Mouse (Mus musculus): ENCODE results near the gene Ercc4.
"Not testable (repeated sequence)": the region's sequence is repeated elsewhere in the genome, so short reads cannot be mapped to it uniquely, and the experiment has no call there.

Gene Ercc4

GRCm38 (mm10) chr16:13109156-13109989 is at the start of gene Ercc4:
Gene Ercc4 (plus strand): TSS chr16:13109684.
- DNase-seq (ENCODE audit: low spot score in 2 of 2) = peak; percentile 89 to 95

- no peak for DNase-seq (ENCODE audit: low spot score in 2 of 2)
Observed at GRCm38 (mm10) chr16:13061113-13061512, 48.4 kb upstream of the Ercc4 start.

GRCm38 (mm10) chr16:13074176-13074575 is 35.3 kb upstream of the Ercc4 start:
- DNase-seq (ENCODE audit: low spot score in 2 of 2) = no peak

- no peak for DNase-seq (ENCODE audit: low spot score in 2 of 2)
Observed at GRCm38 (mm10) chr16:13080161-13080560, 29.3 kb upstream of the Ercc4 start.

GRCm38 (mm10) chr16:13083155-13083798 is 26.2 kb upstream of the Ercc4 start:
- DNase-seq (ENCODE audit: low spot score in 2 of 2) = no peak

GRCm38 (mm10) chr16:13108356-13108755 is 1.1 kb upstream of the Ercc4 start:
- DNase-seq (ENCODE audit: low spot score in 2 of 2) = no peak

GRCm38 (mm10) chr16:13109990-13110595 is 609 bp downstream of the Ercc4 start:
- DNase-seq (ENCODE audit: low spot score in 2 of 2) = no peak

GRCm38 (mm10) chr16:13114821-13115220 is 5.3 kb downstream of the Ercc4 start:
- DNase-seq (ENCODE audit: low spot score in 2 of 2) = no peak

- not testable (repeated sequence) for DNase-seq (ENCODE audit: low spot score in 2 of 2)
Observed at GRCm38 (mm10) chr16:13115466-13115865, 6.0 kb downstream of the Ercc4 start.

- DNase-seq (ENCODE audit: low spot score in 2 of 2) = peak in 1 of 2 experiments; percentile 32
Observed at GRCm38 (mm10) chr16:13117299-13117966, 7.9 kb downstream of the Ercc4 start.

GRCm38 (mm10) chr16:13117967-13118430 is 8.5 kb downstream of the Ercc4 start:
- DNase-seq (ENCODE audit: low spot score in 2 of 2) = no peak

- DNase-seq (ENCODE audit: low spot score in 2 of 2) = no peak
Observed at GRCm38 (mm10) chr16:13118754-13119294, 9.3 kb downstream of the Ercc4 start.

GRCm38 (mm10) chr16:13119641-13120350 is 10.3 kb downstream of the Ercc4 start:
- DNase-seq (ENCODE audit: low spot score in 2 of 2) = no peak

GRCm38 (mm10) chr16:13125357-13125756 is 15.9 kb downstream of the Ercc4 start:
- no peak for DNase-seq (ENCODE audit: low spot score in 2 of 2)

- DNase-seq (ENCODE audit: low spot score in 2 of 2) = no peak
Observed at GRCm38 (mm10) chr16:13127566-13127965, 18.1 kb downstream of the Ercc4 start.

GRCm38 (mm10) chr16:13130412-13130811 is 20.9 kb downstream of the Ercc4 start:
- peak; percentile 34 to 62 for DNase-seq (ENCODE audit: low spot score in 2 of 2)

GRCm38 (mm10) chr16:13141220-13141619 is 31.7 kb downstream of the Ercc4 start:
- DNase-seq (ENCODE audit: low spot score in 2 of 2) = no peak

GRCm38 (mm10) chr16:13143932-13144331 is 34.4 kb downstream of the Ercc4 start:
- DNase-seq (ENCODE audit: low spot score in 2 of 2) = no peak

- no peak for DNase-seq (ENCODE audit: low spot score in 2 of 2)
Observed at GRCm38 (mm10) chr16:13144682-13145410, 35.4 kb downstream of the Ercc4 start.

- DNase-seq (ENCODE audit: low spot score in 2 of 2) = no peak
Observed at GRCm38 (mm10) chr16:13146231-13146630, 36.7 kb downstream of the Ercc4 start.
